Mouse (Mus musculus): ENCODE data around the gene Med8. TPM values are rescaled to one million over a fixed set of nuclear protein-coding genes. Genes with fewer than 3 reads are reported as not detected.
A peak's percentile ranks its signal among the peaks of the same experiment; 100 is the strongest.

Med8 gene
- polyA plus RNA-seq, 1 experiment from 2014 or later = 100 TPM

DNA sequence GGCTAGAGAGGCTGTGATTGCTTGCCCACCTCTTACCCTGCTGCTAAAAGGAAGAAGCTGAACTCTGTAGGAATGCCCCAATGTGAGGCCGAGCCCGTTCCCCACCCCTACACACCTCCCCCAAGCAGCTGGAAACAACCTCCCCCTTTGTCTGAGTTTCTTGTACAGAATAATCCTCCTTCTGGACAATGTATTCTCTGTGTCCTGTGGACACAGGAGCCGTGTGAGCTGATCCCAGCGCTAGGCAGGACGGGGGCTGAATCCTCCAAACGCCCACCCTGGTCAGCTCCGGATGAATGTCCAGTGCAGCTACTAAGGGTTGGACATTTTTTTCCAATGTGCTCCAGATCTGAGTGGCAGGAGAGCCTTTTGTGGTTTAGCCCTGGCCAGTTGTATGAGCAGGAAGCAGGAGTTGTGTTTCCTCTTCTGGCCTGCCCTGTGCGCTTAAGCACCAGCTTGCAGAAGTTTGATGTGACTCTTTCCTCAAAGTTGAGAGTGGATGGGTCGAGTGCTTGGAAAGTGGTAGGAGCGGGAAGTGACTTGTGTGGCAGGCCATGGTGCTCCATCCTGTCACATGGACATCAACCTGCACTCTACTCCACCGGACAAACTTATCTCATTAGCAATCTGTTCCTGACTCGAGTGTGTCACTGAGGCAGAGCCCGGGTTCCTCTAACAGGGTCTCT, 8.1 kb downstream of the Med8 start:
- no peaks in the 10 kb centered on the region for H3K27me3 ChIP-seq
- 90% methylated on average over 13 of the region's 13 CpGs for WGBS
- no peak overlapping the region for H3K4me3 ChIP-seq (replicated peaks)
- no peaks in the 10 kb centered on the region for H3K4me1 ChIP-seq
- ATAC-seq (replicated peaks; ENCODE audit: low FRiP score) = no peak
- H3K36me3 ChIP-seq = peaks cover 89% of the 10 kb centered on the region
- no peaks in the 10 kb centered on the region for H3K9me3 ChIP-seq (replicated peaks)
- H3K4me2 ChIP-seq = no peak overlapping the region
- H3K27ac ChIP-seq = no peak overlapping the region
- H3K9ac ChIP-seq = no peak overlapping the region

DNA sequence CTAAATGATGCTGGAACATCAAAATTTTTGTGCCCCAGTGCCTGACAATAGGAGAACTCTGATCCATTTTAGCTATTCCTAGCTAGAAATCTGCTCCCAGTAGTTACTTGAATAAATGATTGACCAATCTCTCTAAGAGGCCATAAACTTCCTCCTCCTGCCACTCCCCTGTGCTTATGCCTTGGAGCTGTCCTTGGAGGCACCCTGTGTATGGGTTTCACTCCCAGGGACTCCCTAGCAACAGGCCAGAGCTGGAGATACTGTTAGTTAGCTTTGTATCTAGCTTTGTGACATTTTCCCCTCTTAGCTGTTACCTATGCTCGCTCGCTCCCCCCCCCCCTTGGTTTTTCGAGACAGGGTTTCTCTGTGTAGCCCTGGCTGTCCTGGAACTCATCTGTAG, 12.2 kb downstream of the Med8 start:
- WGBS = 93% methylated on average over 3 of the region's 3 CpGs
- no peak for ATAC-seq (replicated peaks; ENCODE audit: low FRiP score)
- no peak overlapping the region for H3K9ac ChIP-seq
- H3K27me3 ChIP-seq = no peaks in the 10 kb centered on the region
- no peak overlapping the region for H3K4me3 ChIP-seq (replicated peaks)
- no peak overlapping the region for H3K4me2 ChIP-seq
- no peaks in the 10 kb centered on the region for H3K9me3 ChIP-seq (replicated peaks)
- no peak overlapping the region for H3K27ac ChIP-seq
- H3K36me3 ChIP-seq = peaks cover 57% of the 10 kb centered on the region
- H3K4me1 ChIP-seq = no peaks in the 10 kb centered on the region

DNA sequence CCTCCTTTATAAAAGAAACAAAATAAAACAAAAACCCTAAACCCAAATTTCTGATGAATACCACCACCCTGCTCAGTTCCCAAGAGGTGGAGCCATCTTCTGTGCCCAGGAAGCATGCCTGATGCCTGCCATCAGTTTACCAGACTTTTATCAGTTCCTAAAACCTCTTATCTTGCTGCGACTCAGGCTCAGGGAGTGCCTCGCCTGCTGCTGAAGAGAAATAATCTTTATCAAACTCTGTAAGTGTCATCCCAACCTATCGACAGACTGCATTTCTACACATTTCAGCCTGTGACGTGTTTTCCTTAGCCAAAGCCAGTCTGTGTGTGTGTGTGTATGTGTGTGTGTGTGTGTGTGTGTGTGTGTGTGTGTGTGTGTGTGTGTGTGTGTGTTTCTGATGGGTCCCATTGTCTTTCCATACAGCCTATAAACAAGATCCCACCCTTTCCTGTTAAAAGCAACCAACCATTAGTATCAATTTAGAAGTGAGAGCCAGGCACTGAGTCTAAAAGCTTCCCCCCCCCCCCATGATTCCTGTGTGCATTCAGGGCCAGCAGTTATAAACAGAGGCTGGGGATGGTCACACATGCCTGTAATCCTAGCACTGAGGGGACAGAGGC, 15.5 kb downstream of the Med8 start:
- 85% methylated on average over 4 of the region's 4 CpGs for WGBS
- H3K9ac ChIP-seq = no peak overlapping the region
- H3K4me1 ChIP-seq = peaks cover 20% of the 10 kb centered on the region
- H3K27ac ChIP-seq = no peak overlapping the region
- no peak overlapping the region for H3K4me2 ChIP-seq
- H3K9me3 ChIP-seq (replicated peaks) = no peaks in the 10 kb centered on the region
- ATAC-seq (replicated peaks; ENCODE audit: low FRiP score) = no peak
- H3K27me3 ChIP-seq = no peaks in the 10 kb centered on the region
- peaks cover 31% of the 10 kb centered on the region for H3K36me3 ChIP-seq
- no peak overlapping the region for H3K4me3 ChIP-seq (replicated peaks)

DNA sequence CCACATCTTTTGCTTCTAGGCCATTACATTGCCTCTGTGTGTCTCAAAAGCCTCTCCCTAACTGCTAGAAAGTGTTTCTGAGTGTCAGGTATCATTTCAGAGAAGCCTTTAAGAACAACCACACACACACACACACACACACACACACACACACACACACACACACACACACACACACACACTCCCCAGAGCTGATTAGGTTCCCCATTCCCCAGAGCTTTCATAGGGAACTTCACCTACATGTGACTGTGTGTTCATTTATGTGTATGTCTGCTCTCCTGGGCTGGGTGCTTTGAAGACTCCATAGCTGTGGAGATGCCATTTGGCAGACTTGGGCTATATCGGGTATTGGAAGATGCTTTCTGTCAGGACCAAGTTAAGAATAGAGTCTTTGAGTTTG, 16.2 kb downstream of the Med8 start:
- no peak overlapping the region for H3K4me2 ChIP-seq
- H3K36me3 ChIP-seq = peaks cover 28% of the 10 kb centered on the region
- no peak overlapping the region for H3K9ac ChIP-seq
- ATAC-seq (replicated peaks; ENCODE audit: low FRiP score) = no peak
- no peak overlapping the region for H3K4me3 ChIP-seq (replicated peaks)
- peaks cover 27% of the 10 kb centered on the region for H3K4me1 ChIP-seq
- 100% methylated on average over 1 of the region's 1 CpGs for WGBS
- H3K27ac ChIP-seq = no peak overlapping the region
- no peaks in the 10 kb centered on the region for H3K27me3 ChIP-seq
- H3K9me3 ChIP-seq (replicated peaks) = no peaks in the 10 kb centered on the region

DNA sequence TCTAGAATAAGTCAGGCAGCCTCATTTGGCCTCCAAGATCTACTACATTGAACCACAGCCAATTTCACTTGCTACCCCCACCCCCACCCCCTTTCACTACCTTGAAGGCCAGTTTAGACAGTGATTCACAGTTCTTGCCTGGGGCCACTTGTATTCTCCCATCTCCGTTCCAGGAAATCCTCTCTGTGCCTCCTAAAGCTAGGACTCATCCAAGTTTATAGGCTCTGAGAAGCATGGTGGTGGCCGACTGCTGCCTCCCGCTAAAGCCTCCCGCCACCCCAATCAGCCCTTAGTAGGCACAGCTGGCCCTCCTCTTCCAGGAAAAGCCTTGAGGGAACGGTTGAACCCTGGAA, 18.3 kb downstream of the Med8 start:
- ATAC-seq (replicated peaks; ENCODE audit: low FRiP score) = peak; percentile 26
- peak overlapping the region; percentile 91 for H3K27ac ChIP-seq
- H3K27me3 ChIP-seq = no peaks in the 10 kb centered on the region
- peaks cover 31% of the 10 kb centered on the region for H3K36me3 ChIP-seq
- peak overlapping the region; percentile 77 for H3K9ac ChIP-seq
- peaks cover 28% of the 10 kb centered on the region for H3K4me1 ChIP-seq
- H3K4me2 ChIP-seq = peak overlapping the region; percentile 89
- WGBS = under 1% methylated on average over 5 of the region's 5 CpGs
- H3K9me3 ChIP-seq (replicated peaks) = no peaks in the 10 kb centered on the region
- peak overlapping the region; percentile 85 for H3K4me3 ChIP-seq (replicated peaks)

DNA sequence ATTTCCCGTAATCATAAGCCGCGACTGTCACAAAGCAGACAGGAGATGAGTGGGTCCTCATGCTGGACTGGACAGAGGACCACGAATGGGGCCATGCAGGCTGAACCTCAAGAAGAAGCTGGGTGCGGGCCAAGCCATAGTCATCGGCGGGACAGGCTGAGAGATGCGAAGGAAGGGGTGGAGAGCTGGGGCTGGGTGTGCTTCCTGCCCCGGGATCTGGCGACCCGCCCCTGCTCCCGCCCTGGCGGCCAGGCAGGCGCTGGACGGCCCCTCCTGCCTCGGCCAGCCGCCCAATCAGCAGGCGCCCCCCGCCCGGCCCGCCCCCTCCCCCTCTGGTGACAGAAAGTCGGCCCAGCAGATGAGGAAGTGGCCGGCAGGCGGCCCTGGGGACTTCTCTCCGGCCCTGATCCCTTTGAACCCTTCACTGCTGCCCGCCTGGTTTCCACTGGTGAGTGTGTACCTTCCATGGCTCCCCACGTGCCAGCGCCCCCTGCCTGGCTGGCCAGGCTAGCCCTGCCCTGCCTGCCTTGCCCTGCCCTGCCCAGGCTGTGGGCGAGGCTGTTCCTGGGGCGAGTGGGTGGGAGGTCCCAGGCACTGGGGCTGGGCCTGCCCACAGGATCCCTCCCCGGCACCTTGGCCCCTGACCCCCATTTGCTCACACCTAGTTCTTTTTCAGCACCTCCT, 18.8 kb downstream of the Med8 start, which contains the start of gene Elovl1:
Elovl1 (plus strand) TSS at position 326 of the 684 bp plus-strand sequence.
- peak; percentile 98 for ATAC-seq (replicated peaks; ENCODE audit: low FRiP score)
- Histone ChIP-seq H3K9ac (peak within 1 kb of the TSS; percentile 77), H3K4me1 (peaks cover 31% of the 10 kb centered on the region), H3K4me3 (replicated peaks) (peak within 1 kb of the TSS; percentile 85), H3K4me2 (peak within 1 kb of the TSS; percentile 89), H3K27ac (peak within 1 kb of the TSS; percentile 91), H3K27me3 (no peaks in the 10 kb centered on the region), H3K36me3 (peaks cover 32% of the 10 kb centered on the region), H3K9me3 (replicated peaks) (no peaks in the 10 kb centered on the region)
- 0% methylated on average over 31 of the region's 31 CpGs for WGBS

DNA sequence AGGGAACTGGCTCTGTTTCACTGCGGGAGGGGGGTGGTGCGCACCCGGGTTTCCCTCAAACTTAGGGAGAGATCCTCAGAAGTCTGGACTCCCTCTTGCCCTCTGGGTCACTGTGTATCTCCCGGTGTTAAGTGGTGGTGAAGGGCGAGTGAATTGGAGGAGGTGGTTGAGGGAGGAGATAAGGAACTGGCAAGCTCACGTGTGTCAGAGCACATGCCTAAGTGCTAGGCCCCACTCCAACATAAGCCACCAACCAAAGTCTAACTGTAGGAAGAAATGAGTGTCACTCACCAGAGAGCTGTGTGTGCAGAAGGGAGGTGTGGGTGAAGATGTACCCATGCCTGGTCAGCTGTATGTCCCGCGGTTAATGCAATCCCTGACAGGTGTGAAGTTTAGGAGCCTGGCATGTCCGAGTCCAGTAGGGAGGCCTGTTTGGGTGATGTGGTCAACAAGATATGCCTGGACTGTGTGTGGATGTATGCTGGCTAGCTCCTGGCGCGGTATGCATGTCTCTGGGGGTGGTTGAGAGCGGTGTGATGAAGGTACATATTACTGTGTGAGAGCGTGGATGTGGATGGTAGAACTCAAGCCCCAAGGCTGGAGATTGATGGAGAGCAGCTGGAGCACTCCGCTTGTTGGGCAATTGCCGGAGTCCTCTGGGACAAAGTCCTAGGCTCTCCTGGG, 19.5 kb downstream of the Med8 start:
- Histone ChIP-seq H3K4me2 (peak overlapping the region; percentile 89), H3K9me3 (replicated peaks) (no peaks in the 10 kb centered on the region), H3K36me3 (peaks cover 34% of the 10 kb centered on the region), H3K27ac (peak overlapping the region; percentile 91), H3K4me3 (replicated peaks) (peak overlapping the region; percentile 85), H3K27me3 (no peaks in the 10 kb centered on the region), H3K4me1 (peaks cover 39% of the 10 kb centered on the region), H3K9ac (peak overlapping the region; percentile 77)
- peak; percentile 16 for ATAC-seq (replicated peaks; ENCODE audit: low FRiP score)
- WGBS = 32% methylated on average over 15 of the region's 15 CpGs

DNA sequence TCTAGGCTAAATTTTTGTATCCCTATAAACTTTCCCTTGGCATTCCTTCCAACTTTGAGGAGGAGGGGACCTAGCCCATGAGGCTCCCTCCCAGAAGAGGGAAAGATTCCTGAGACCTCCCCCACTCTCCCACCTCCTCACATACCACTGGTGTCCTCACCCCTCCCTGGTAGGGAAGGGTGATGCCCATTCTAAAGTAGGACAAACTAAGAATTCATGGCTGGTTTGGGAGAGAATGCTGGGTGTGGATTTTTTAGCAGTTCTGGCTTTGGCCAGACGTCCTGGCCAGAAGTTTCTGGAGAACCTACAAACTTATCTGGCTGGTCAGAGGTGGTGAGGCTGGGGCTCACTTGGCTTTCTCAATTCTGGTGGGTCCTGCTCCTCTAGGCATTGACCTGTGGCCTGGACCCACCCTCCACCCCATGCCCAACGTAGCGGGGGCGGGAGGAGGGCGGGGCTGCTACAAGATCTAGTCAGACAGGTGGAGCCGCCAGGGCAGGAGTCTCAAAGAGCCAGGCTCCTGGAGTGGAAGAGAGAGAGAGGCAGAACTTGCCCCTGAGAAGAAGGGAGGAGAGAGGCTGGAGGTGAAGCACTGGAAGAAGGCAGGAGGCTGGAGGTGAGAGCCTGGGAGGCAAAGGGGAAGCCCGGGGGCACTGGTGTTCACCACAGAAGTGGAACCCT, 20.2 kb downstream of the Med8 start:
- Histone ChIP-seq H3K27ac (peak overlapping the region; percentile 91), H3K4me2 (peak overlapping the region; percentile 89), H3K9me3 (replicated peaks) (no peaks in the 10 kb centered on the region), H3K4me3 (replicated peaks) (peak overlapping the region; percentile 85), H3K27me3 (no peaks in the 10 kb centered on the region), H3K9ac (peak overlapping the region; percentile 77), H3K36me3 (peaks cover 41% of the 10 kb centered on the region), H3K4me1 (peaks cover 45% of the 10 kb centered on the region)
- no peak for ATAC-seq (replicated peaks; ENCODE audit: low FRiP score)
- WGBS = 47% methylated on average over 7 of the region's 7 CpGs

DNA sequence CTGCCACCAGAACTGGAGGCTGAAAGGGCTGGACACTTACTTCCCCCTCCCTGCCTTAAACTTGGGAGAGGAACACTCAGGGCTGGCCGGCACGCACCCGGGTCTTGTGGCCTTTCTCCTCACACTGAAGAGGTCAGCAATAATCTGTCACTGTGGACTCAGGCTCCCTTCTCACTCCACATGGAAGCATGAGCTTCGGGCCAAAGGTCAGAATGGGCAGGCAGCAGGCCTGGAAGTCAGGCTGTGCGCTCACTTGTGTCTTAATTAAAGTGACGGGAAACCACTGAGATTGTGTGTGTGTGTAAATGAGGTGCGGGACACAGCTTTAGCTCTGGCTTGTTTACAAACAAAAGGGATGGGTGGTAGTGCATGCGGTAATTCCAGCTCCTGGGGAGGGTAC, 23.2 kb downstream of the Med8 start:
- H3K9me3 ChIP-seq (replicated peaks) = no peaks in the 10 kb centered on the region
- no peaks in the 10 kb centered on the region for H3K27me3 ChIP-seq
- no peak overlapping the region for H3K4me3 ChIP-seq (replicated peaks)
- no peak overlapping the region for H3K9ac ChIP-seq
- H3K36me3 ChIP-seq = peaks cover 51% of the 10 kb centered on the region
- no peak for ATAC-seq (replicated peaks; ENCODE audit: low FRiP score)
- H3K4me2 ChIP-seq = no peak overlapping the region
- 0 out of 2 replicates have a peak overlapping the region, but pooled peaks have one; percentile 2 for H3K27ac ChIP-seq
- WGBS = 75% methylated on average over 8 of the region's 8 CpGs
- H3K4me1 ChIP-seq = peaks cover 64% of the 10 kb centered on the region

DNA sequence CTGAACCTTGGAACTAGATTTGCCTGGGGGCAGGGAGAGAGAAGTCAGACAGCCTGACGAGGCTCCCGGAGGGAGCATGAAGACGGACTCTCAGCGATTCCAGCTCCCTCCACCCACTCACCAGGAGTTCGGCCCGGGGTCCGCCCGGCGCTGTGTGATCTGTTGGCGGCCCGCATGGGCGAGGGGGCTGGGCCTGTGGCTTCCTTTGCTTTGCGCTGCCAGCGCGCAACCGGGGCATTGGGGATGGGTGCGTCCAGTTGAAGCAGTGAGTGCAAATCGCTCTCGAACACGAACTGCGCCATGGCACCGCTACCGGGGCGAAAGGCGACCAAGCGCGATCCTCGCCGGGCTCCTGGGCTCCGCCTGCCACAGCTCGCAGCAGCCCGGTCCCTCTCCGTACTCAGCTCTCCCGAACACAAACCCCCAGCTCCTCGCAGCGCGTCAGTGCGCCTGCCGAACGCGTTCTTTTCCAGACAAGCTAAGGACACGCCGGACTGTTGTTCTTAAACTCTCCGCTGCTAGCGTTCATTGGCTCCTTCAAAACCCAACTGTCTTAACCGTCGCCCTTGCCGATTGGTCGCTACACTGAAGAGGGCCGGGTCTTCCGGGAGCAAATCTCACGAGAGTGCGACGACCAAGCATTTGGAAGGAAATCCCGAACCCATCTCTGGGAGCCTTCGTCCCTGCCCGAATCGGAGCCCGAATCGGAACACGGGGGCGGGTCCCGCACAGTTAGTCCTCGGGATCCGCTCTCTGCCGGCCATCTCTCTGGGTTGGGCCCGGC, 27.9 kb downstream of the Med8 start, which contains the start of gene Cdc20:
Cdc20 (minus strand) TSS at position 533 of the 784 bp plus-strand sequence.
- Histone ChIP-seq H3K4me3 (replicated peaks) (peak within 1 kb of the TSS; percentile 62), H3K27ac (peak within 1 kb of the TSS; percentile 96), H3K4me1 (peaks cover 48% of the 10 kb centered on the region), H3K4me2 (peak within 1 kb of the TSS; percentile 92), H3K27me3 (no peaks in the 10 kb centered on the region), H3K36me3 (peaks cover 34% of the 10 kb centered on the region), H3K9ac (peak within 1 kb of the TSS; percentile 74), H3K9me3 (replicated peaks) (no peaks in the 10 kb centered on the region)
- ATAC-seq (replicated peaks; ENCODE audit: low FRiP score) = peak; percentile 96
- WGBS = under 1% methylated on average over 67 of the region's 67 CpGs

DNA sequence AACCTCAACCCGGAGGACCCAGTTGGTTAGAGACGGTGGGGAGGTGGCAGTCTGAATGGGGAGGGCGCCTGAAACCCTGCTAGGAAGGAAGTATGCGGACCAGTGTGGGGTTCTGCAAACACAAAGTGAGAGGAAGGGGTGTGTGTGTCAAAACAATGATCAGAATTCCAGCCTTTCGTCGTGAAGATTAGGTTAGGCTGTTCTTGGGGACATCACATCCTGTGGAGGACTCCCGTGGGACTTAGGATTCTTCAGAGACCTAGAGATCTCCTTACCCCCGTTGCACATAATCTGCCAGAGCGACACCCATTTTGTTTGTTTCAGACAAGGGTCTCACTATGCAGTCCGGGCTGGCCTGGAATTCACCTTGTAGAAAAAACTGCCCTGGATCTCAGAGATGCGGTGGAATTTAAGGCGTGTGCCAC, 28.7 kb downstream of the Med8 start:
- 6% methylated on average over 12 of the region's 12 CpGs for WGBS
- Histone ChIP-seq H3K27me3 (no peaks in the 10 kb centered on the region), H3K4me3 (replicated peaks) (peak overlapping the region; percentile 62), H3K4me1 (peaks cover 46% of the 10 kb centered on the region), H3K36me3 (peaks cover 25% of the 10 kb centered on the region), H3K9me3 (replicated peaks) (no peaks in the 10 kb centered on the region), H3K9ac (peak overlapping the region; percentile 58), H3K27ac (peak overlapping the region; percentile 96), H3K4me2 (peak overlapping the region; percentile 92)
- no peak for ATAC-seq (replicated peaks; ENCODE audit: low FRiP score)

Measured in kidney, embryonic 15.5 days (tissue).